Mouse (Mus musculus) limb, embryonic 15.5 days (tissue): ENCODE results near the gene Mast4. TPM values are rescaled to one million over a fixed set of nuclear protein-coding genes. Genes with fewer than 3 reads are reported as not detected.
"Not testable (repeated sequence)": the region's sequence is repeated elsewhere in the genome, so short reads cannot be mapped to it uniquely, and the experiment has no call there.

ENCODE experiments used
- ATAC-seq: fragments of 200-750 bp; cut with Nextera tagmentation; 2 replicates; pipeline ENCODE4 v1.8.0; 2017; ENCODE audit warnings: low read depth, moderate TSS enrichment; ENCODE audit not compliant: insufficient number of reproducible peaks, low FRiP score, low TSS enrichment
- H3K27ac ChIP-seq: fragments of 300-500 bp; sonication (generic); 2 replicates; pipeline ENCODE4 v1.5.1; 2015; ENCODE audit warnings: moderate library complexity, mild to moderate bottlenecking, inconsistent platforms
- H3K27me3 ChIP-seq: fragments of 300-500 bp; sonication (generic); 2 replicates; pipeline ENCODE4 v1.6.1; 2015; ENCODE audit warnings: inconsistent platforms
- H3K36me3 ChIP-seq: fragments of 300-500 bp; sonication (generic); 2 replicates; pipeline ENCODE4 v1.6.1; 2015; ENCODE audit warnings: inconsistent platforms
- H3K4me1 ChIP-seq: fragments of 300-500 bp; sonication (generic); 2 replicates; pipeline ENCODE4 v1.6.1; 2015; ENCODE audit warnings: inconsistent platforms
- H3K4me2 ChIP-seq: fragments of 300-500 bp; sonication (generic); 2 replicates; pipeline ENCODE4 v1.6.1; 2015; ENCODE audit warnings: mild to moderate bottlenecking, inconsistent platforms
- H3K4me3 ChIP-seq: fragments of 300-500 bp; sonication (generic); 2 replicates; pipeline ENCODE4 v1.5.1; 2015; ENCODE audit warnings: mild to moderate bottlenecking, inconsistent platforms
- H3K9ac ChIP-seq: fragments of 300-500 bp; sonication (generic); 2 replicates; pipeline ENCODE4 v1.6.1; 2015; ENCODE audit warnings: inconsistent platforms
- H3K9me3 ChIP-seq: fragments of 300-500 bp; sonication (generic); 2 replicates; pipeline ENCODE4 v1.6.1; 2016; ENCODE audit warnings: inconsistent platforms
- WGBS: fragments of 180-500 bp; shearing (Covaris S2); methylation state at CpG from one replicate; pipeline ENCODE4 v1.1.7; 2015; 5-methylcytosine and 5-hydroxymethylcytosine counted together
- polyA plus RNA-seq: library from polyadenylated mRNA; unstranded; fragments of >200 nt; fragmentation: Nextera tagmentation; extraction: Ambion mirVana; gene quantifications from 2 replicates; pipeline ENCODE4 v1.2.1, GENCODE M21; 2015

Gene Mast4
- 25.3 and 26.3 TPM in 2 replicates for polyA plus RNA-seq

DNA sequence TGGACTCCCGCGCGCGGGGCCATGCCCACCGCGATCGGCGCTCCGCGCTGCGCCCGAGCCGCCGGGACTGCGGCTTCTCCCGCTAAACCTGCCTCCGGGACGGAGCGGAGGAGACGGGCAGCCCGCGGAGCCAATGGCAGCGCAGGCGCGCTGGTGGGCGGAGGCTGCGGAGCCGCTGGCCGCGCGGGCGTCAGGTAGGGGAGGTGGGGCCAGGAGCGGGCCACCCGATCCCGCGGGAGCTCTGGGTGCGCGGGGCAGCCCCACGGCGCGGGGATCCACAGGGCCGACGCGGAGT, at the start of gene Mast4:
Gene Mast4, minus strand, starts transcription at position 106 of the 295 bp plus-strand sequence.
- Histone ChIP-seq H3K27ac (0 out of 2 replicates have a peak within 1 kb of the TSS, but pooled peaks have one; percentile 39), H3K9ac (peak within 1 kb of the TSS; percentile 68), H3K9me3 (no peaks in the 10 kb centered on the region), H3K4me3 (peak within 1 kb of the TSS; percentile 76), H3K4me2 (peak within 1 kb of the TSS; percentile 95), H3K36me3 (no peaks in the 10 kb centered on the region), H3K4me1 (peaks cover 25% of the 10 kb centered on the region), H3K27me3 (peaks cover 30% of the 10 kb centered on the region)
- ATAC-seq, result peak; percentile 91
- WGBS, result under 1% methylated on average over 44 of the region's 44 CpGs

- Histone ChIP-seq H3K4me3 (no peak overlapping the region), H3K27me3 (no peaks in the 10 kb centered on the region), H3K9me3 (no peaks in the 10 kb centered on the region), H3K4me2 (no peak overlapping the region), H3K9ac (no peak overlapping the region), H3K36me3 (no peaks in the 10 kb centered on the region), H3K4me1 (no peaks in the 10 kb centered on the region), H3K27ac (no peak overlapping the region)
- 49% methylated on average over 1 of the region's 1 CpGs for WGBS
- ATAC-seq, result no peak
Observed at GRCm38 (mm10) chr13:103374495-103374894, 40.2 kb upstream of the Mast4 start.

DNA sequence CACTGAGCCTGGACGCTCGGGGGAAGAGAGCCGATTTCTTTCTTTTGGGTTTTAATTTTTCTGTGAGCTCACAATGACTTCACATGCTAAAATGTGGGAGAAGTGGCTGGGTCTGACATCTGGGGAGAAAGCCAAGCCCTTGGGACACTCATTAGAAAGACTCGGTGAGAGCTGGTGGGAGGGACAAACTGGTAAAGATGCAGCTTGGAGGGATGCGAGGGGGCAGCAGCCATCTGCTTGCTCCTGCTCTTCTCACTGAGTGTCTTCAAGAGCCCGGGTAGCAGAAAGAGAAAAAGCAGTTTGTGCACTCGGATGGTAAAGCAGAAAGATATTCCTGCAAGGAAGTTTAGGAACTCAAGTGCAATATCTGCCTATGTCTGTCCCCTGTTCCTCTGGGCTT, 34.9 kb upstream of the Mast4 start:
- Histone ChIP-seq H3K4me2 (no peak overlapping the region), H3K27ac (no peak overlapping the region), H3K27me3 (no peaks in the 10 kb centered on the region), H3K9me3 (no peaks in the 10 kb centered on the region), H3K4me1 (no peaks in the 10 kb centered on the region), H3K36me3 (no peaks in the 10 kb centered on the region), H3K4me3 (no peak overlapping the region), H3K9ac (no peak overlapping the region)
- ATAC-seq, result no peak
- 72% methylated on average over 7 of the region's 7 CpGs for WGBS

DNA sequence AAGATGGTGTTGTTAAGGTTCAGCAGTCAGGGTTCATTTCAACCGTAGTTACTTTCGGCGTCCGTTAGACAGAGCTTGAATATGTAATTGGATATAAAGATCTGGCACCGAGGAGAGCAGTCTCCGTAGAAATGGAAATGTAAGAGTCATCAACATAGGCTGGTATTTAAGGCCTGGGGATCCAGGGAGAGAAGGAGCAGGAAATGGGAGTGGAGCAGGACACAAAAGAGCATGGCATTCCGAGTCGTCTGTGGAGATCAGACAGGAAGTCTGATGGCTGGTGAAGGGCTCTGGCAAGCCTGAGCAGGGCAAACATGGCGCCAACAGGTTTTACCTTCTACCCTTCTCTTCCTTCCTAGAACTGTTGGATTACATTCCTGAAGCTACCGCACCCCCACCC, 28.9 kb upstream of the Mast4 start:
- 61% methylated on average over 10 of the region's 10 CpGs for WGBS
- Histone ChIP-seq H3K4me2 (no peak overlapping the region), H3K9ac (no peak overlapping the region), H3K27me3 (no peaks in the 10 kb centered on the region), H3K9me3 (no peaks in the 10 kb centered on the region), H3K4me1 (no peaks in the 10 kb centered on the region), H3K4me3 (no peak overlapping the region), H3K36me3 (no peaks in the 10 kb centered on the region), H3K27ac (no peak overlapping the region)
- ATAC-seq, result no peak

DNA sequence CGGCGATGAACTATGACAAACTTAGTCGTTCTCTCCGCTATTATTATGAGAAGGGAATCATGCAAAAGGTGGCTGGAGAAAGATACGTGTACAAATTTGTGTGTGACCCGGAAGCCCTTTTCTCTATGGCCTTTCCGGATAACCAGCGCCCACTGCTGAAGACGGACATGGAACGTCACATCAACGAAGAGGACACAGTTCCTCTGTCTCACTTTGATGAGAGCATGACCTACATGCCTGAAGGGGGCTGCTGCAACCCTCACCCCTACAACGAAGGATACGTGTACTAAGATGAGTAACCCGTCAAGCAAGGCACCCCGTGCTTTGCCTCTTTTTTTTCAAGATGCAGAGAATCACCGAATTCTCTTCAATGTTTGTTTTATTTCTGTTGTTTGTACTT, 23.1 kb upstream of the Mast4 start:
- ATAC-seq, H3K4me3 ChIP-seq, H3K4me2 ChIP-seq, H3K9ac ChIP-seq, H3K27ac ChIP-seq, H3K36me3 ChIP-seq, H3K27me3 ChIP-seq, H3K4me1 ChIP-seq, H3K9me3 ChIP-seq: not testable (repeated sequence)
- WGBS, result 95% methylated on average over 16 of the region's 16 CpGs

- not testable (repeated sequence) for H3K9me3 ChIP-seq, ATAC-seq, H3K4me3 ChIP-seq, H3K27ac ChIP-seq, H3K9ac ChIP-seq, H3K4me2 ChIP-seq, H3K36me3 ChIP-seq, H3K4me1 ChIP-seq, H3K27me3 ChIP-seq
- WGBS, result 88% methylated on average over 6 of the region's 6 CpGs
Observed at GRCm38 (mm10) chr13:103356909-103357308, 22.6 kb upstream of the Mast4 start.

DNA sequence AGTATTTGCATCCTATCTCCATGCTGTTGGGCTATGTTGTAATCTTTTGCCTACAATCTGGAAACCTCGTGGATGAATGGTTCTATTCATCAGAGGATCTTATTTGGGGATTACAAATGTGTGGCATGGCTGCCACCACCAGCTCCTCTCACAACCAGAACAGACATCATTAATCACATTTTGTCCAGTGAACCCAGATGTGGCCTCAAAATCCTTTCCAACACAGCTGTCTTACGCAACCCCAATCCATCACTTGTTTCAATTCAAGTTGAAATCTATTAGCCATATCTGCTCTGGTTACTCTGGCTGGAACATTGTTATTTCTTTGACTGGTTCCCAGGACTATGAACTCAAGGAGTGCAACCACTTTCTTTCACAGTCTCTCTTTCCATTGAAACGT, 20.4 kb upstream of the Mast4 start:
- Histone ChIP-seq H3K9me3 (no peaks in the 10 kb centered on the region), H3K27me3 (no peaks in the 10 kb centered on the region), H3K27ac (no peak overlapping the region), H3K9ac (no peak overlapping the region), H3K4me2 (no peak overlapping the region), H3K4me3 (no peak overlapping the region), H3K36me3 (no peaks in the 10 kb centered on the region), H3K4me1 (no peaks in the 10 kb centered on the region)
- ATAC-seq, result no peak
- WGBS, result 68% methylated on average over 3 of the region's 3 CpGs

DNA sequence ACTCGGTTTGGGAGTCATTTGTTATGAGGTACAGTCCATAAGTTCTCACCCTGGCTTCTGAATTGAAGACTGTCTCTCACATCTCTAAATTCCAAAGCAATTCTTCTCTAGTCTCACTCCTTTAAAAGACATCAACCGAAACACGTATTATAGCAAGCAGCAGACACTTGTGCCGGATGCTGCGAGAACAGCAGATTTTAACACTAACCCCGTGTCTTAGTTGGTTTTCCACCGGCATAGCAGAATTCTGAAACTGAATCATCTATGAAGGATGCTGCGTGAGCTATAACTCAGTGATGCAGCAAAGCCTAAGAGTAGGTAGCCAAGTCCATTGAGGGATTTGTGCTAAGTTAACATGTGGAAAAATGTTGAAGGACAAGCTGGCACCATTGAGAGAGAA, 10.5 kb upstream of the Mast4 start:
- no peaks in the 10 kb centered on the region for H3K9me3 ChIP-seq
- no peak overlapping the region for H3K9ac ChIP-seq
- no peaks in the 10 kb centered on the region for H3K36me3 ChIP-seq
- WGBS, result 93% methylated on average over 8 of the region's 8 CpGs
- no peaks in the 10 kb centered on the region for H3K4me1 ChIP-seq
- ATAC-seq, result no peak
- H3K27ac ChIP-seq, result no peak overlapping the region
- H3K4me2 ChIP-seq, result no peak overlapping the region
- H3K27me3 ChIP-seq, result no peaks in the 10 kb centered on the region
- H3K4me3 ChIP-seq, result no peak overlapping the region

- no peaks in the 10 kb centered on the region for H3K4me1 ChIP-seq
- H3K27me3 ChIP-seq, result no peaks in the 10 kb centered on the region
- no peak overlapping the region for H3K4me3 ChIP-seq
- 73% methylated on average over 8 of the region's 8 CpGs for WGBS
- no peak overlapping the region for H3K4me2 ChIP-seq
- no peak overlapping the region for H3K27ac ChIP-seq
- H3K9ac ChIP-seq, result no peak overlapping the region
- no peaks in the 10 kb centered on the region for H3K36me3 ChIP-seq
- no peaks in the 10 kb centered on the region for H3K9me3 ChIP-seq
- no peak for ATAC-seq
Observed at GRCm38 (mm10) chr13:103344006-103344720, 9.9 kb upstream of the Mast4 start.

DNA sequence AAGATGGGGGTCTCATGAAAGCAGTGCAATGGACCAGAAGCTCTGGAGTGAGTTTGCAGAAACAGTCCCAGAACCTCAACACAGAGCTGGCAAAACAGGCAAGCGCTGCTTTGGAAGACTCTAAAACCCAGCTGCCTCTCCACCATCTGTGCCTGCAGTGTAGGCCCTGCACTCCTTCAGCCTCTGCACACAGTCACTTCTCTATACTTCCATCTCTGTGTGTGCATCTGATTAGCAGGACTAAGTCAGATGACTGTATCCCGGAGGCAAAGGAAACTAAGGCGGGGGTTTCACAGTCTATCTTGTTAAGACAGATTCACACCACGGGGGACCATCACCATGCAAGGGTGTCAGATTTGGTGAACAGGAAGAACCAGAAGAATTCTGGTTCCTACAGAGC, 6.7 kb upstream of the Mast4 start:
- Histone ChIP-seq H3K27me3 (peaks cover 7% of the 10 kb centered on the region), H3K9ac (no peak overlapping the region), H3K27ac (no peak overlapping the region), H3K4me1 (no peaks in the 10 kb centered on the region), H3K36me3 (no peaks in the 10 kb centered on the region), H3K4me3 (no peak overlapping the region), H3K9me3 (no peaks in the 10 kb centered on the region), H3K4me2 (no peak overlapping the region)
- ATAC-seq, result no peak
- 84% methylated on average over 4 of the region's 4 CpGs for WGBS

DNA sequence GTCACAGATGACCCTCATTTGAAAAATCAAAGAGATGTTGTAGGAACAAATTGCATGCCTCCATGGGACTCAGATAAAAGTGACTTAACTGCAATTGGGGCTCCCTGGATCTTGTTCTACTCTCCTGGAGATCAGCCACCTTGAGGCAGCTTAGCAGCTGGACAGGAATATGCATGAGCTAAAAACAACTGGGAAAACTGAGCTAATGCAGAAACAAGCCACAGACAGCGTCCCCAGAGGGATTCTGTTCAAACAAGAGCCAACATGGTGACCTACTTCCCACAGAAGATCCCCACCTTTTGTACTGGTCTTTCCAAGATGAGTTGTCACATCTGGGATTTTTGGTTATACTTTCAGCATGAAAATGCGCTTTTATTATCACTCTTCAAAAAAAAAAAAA, 4.3 kb upstream of the Mast4 start:
- H3K27me3 ChIP-seq, result peaks cover 22% of the 10 kb centered on the region
- no peak overlapping the region for H3K4me2 ChIP-seq
- no peak overlapping the region for H3K4me3 ChIP-seq
- peaks cover 14% of the 10 kb centered on the region for H3K4me1 ChIP-seq
- H3K9ac ChIP-seq, result no peak overlapping the region
- no peak overlapping the region for H3K27ac ChIP-seq
- no peaks in the 10 kb centered on the region for H3K9me3 ChIP-seq
- no peaks in the 10 kb centered on the region for H3K36me3 ChIP-seq
- no peak for ATAC-seq
- 79% methylated on average over 2 of the region's 2 CpGs for WGBS

DNA sequence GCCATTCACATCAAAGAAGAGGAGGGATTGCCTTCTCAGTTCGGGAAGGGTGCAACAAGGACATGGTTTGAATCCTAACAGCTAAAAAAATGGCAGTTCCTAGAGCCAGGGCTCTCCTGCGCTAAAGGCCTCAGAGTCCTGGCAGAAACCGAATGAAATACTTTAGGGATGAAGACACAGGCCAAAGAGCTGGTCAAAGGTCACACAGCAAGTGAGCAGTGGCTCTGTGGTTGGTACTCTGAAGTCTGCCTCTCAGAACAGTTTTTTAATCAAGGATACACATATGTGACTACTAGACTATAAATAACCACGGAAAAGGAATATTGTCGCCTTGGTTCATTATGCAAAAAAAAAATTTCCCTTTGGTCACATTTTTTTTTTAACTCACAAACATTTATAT, 1.9 kb upstream of the Mast4 start:
- Histone ChIP-seq H3K4me1 (peaks cover 25% of the 10 kb centered on the region), H3K9ac (no peak overlapping the region), H3K4me2 (no peak overlapping the region), H3K36me3 (no peaks in the 10 kb centered on the region), H3K27ac (no peak overlapping the region), H3K9me3 (no peaks in the 10 kb centered on the region), H3K27me3 (peaks cover 30% of the 10 kb centered on the region), H3K4me3 (no peak overlapping the region)
- no peak for ATAC-seq
- 42% methylated on average over 5 of the region's 5 CpGs for WGBS
